Mouse (Mus musculus): ENCODE measurements around the gene Hexb. TPM values are rescaled to one million over a fixed set of nuclear protein-coding genes. Genes with fewer than 3 reads are reported as not detected.

The Hexb gene
- total RNA-seq, 1 experiment, result 82.5 TPM

GRCm38 (mm10) chr13:97244712-97245105 is 46.6 kb upstream of the Hexb start:
- Histone ChIP-seq H3K4me3 (ENCODE audit: insufficient read depth in 1 of 2, low read depth in 1 of 2, low read length in 2 of 2, poor library complexity in 1 of 2, severe bottlenecking in 1 of 2) (peak overlapping the region in 1 of 2 experiments; percentile 7; a peak in 2 of 4 replicates), H3K36me3 (ENCODE audit: control insufficient read depth, insufficient read depth, low read length, poor library complexity, severe bottlenecking) (peaks cover 48% of the 10 kb centered on the region), H3K9me3 (ENCODE audit: control insufficient read depth, insufficient read depth, low read depth, low read length) (no peaks in the 10 kb centered on the region), H3K27ac (ENCODE audit: insufficient read depth, low read depth, low read length, poor library complexity, severe bottlenecking) (no peak overlapping the region), H3K4me1 (ENCODE audit: control insufficient read depth in 2 of 2, insufficient read depth in 2 of 2, low read length in 2 of 2, poor library complexity in 1 of 2) (peaks cover 4 to 39% of the 10 kb centered on the region in 2 experiments; a peak in 3 of 4 replicates), H3K9ac (ENCODE audit: insufficient read depth, low read depth, low read length, poor library complexity, severe bottlenecking) (no peak overlapping the region; the same call in 1 of the 2 replicates)
- TF ChIP-seq ZC3H11A (IDR thresholded peaks at IDR 0.05; ENCODE audit: borderline replicate concordance, low read depth, low read length) (no peak), CHD2 (IDR thresholded peaks at IDR 0.05; ENCODE audit: low read depth, low read length) (no peak), HCFC1 (IDR thresholded peaks at IDR 0.05; ENCODE audit: borderline replicate concordance, insufficient read depth, low read length) (no peak), MAFK (IDR thresholded peaks at IDR 0.05; ENCODE audit: insufficient read depth, low read depth, low read length) (no peak), ZNF384 (IDR thresholded peaks at IDR 0.05; ENCODE audit: low read depth, low read length) (no peak)
- in situ Hi-C loops (cut with MboI; ENCODE audit: low sequenced_read_pairs in 2 of 2, unreplicated experiment in 2 of 2), result loop anchor here in 1 of 2 experiments (25.0 kb wide), 2 partner anchors 243 to 368 kb away; no protein-coding TSS in a partner anchor
- no peak for DNase-seq (ENCODE audit: low read depth, low spot score)

GRCm38 (mm10) chr13:97243962-97244711 is 46.0 kb upstream of the Hexb start:
- Histone ChIP-seq H3K4me1 (ENCODE audit: control insufficient read depth in 2 of 2, insufficient read depth in 2 of 2, low read length in 2 of 2, poor library complexity in 1 of 2) (peaks cover 4 to 36% of the 10 kb centered on the region in 2 experiments; a peak in 3 of 4 replicates), H3K4me3 (ENCODE audit: insufficient read depth in 1 of 2, low read depth in 1 of 2, low read length in 2 of 2, poor library complexity in 1 of 2, severe bottlenecking in 1 of 2) (peak overlapping the region; percentile 11 to 88; a peak in 3 of 4 replicates), H3K27ac (ENCODE audit: insufficient read depth, low read depth, low read length, poor library complexity, severe bottlenecking) (no peak overlapping the region), H3K9me3 (ENCODE audit: control insufficient read depth, insufficient read depth, low read depth, low read length) (no peaks in the 10 kb centered on the region), H3K36me3 (ENCODE audit: control insufficient read depth, insufficient read depth, low read length, poor library complexity, severe bottlenecking) (peaks cover 44% of the 10 kb centered on the region), H3K9ac (ENCODE audit: insufficient read depth, low read depth, low read length, poor library complexity, severe bottlenecking) (no peak overlapping the region; the same call in 1 of the 2 replicates)
- DNase-seq (ENCODE audit: low read depth, low spot score), result no peak
- in situ Hi-C loops (cut with MboI; ENCODE audit: low sequenced_read_pairs in 2 of 2, unreplicated experiment in 2 of 2), result loop anchor here in 1 of 2 experiments (25.0 kb wide), 2 partner anchors 243 to 368 kb away; no protein-coding TSS in a partner anchor
- TF ChIP-seq MAFK (IDR thresholded peaks at IDR 0.05; ENCODE audit: insufficient read depth, low read depth, low read length) (no peak), CHD2 (IDR thresholded peaks at IDR 0.05; ENCODE audit: low read depth, low read length) (no peak), HCFC1 (IDR thresholded peaks at IDR 0.05; ENCODE audit: borderline replicate concordance, insufficient read depth, low read length) (no peak), ZC3H11A (IDR thresholded peaks at IDR 0.05; ENCODE audit: borderline replicate concordance, low read depth, low read length) (no peak), ZNF384 (IDR thresholded peaks at IDR 0.05; ENCODE audit: low read depth, low read length) (no peak)

GRCm38 (mm10) chr13:97242716-97243115 is 44.6 kb upstream of the Hexb start:
- Histone ChIP-seq H3K27ac (ENCODE audit: insufficient read depth, low read depth, low read length, poor library complexity, severe bottlenecking) (no peak overlapping the region), H3K9me3 (ENCODE audit: control insufficient read depth, insufficient read depth, low read depth, low read length) (no peaks in the 10 kb centered on the region), H3K9ac (ENCODE audit: insufficient read depth, low read depth, low read length, poor library complexity, severe bottlenecking) (peak overlapping the region; percentile 73), H3K36me3 (ENCODE audit: control insufficient read depth, insufficient read depth, low read length, poor library complexity, severe bottlenecking) (peaks cover 29% of the 10 kb centered on the region), H3K4me1 (ENCODE audit: control insufficient read depth in 2 of 2, insufficient read depth in 2 of 2, low read length in 2 of 2, poor library complexity in 1 of 2) (peaks cover 7 to 30% of the 10 kb centered on the region in 2 experiments; a peak in 3 of 4 replicates), H3K4me3 (ENCODE audit: insufficient read depth in 1 of 2, low read depth in 1 of 2, low read length in 2 of 2, poor library complexity in 1 of 2, severe bottlenecking in 1 of 2) (peak overlapping the region; percentile 61 to 88)
- in situ Hi-C loops (cut with MboI; ENCODE audit: low sequenced_read_pairs in 2 of 2, unreplicated experiment in 2 of 2), result loop anchor here in 1 of 2 experiments (25.0 kb wide), 2 partner anchors 245 to 370 kb away; no protein-coding TSS in a partner anchor
- no peak for DNase-seq (ENCODE audit: low read depth, low spot score)
- TF ChIP-seq HCFC1 (IDR thresholded peaks at IDR 0.05; ENCODE audit: borderline replicate concordance, insufficient read depth, low read length), result no peak
- TF ChIP-seq CHD2 (IDR thresholded peaks at IDR 0.05; ENCODE audit: low read depth, low read length), result no peak

GRCm38 (mm10) chr13:97241787-97242280 is 43.7 kb upstream of the Hexb start:
- Histone ChIP-seq H3K9me3 (ENCODE audit: control insufficient read depth, insufficient read depth, low read depth, low read length) (no peaks in the 10 kb centered on the region), H3K4me3 (ENCODE audit: insufficient read depth in 1 of 2, low read depth in 1 of 2, low read length in 2 of 2, poor library complexity in 1 of 2, severe bottlenecking in 1 of 2) (peak overlapping the region; percentile 88 to 96), H3K4me1 (ENCODE audit: control insufficient read depth in 2 of 2, insufficient read depth in 2 of 2, low read length in 2 of 2, poor library complexity in 1 of 2) (peaks cover 6 to 28% of the 10 kb centered on the region in 2 experiments; a peak in 3 of 4 replicates), H3K9ac (ENCODE audit: insufficient read depth, low read depth, low read length, poor library complexity, severe bottlenecking) (peak overlapping the region; percentile 94), H3K27ac (ENCODE audit: insufficient read depth, low read depth, low read length, poor library complexity, severe bottlenecking) (peak overlapping the region; percentile 84), H3K36me3 (ENCODE audit: control insufficient read depth, insufficient read depth, low read length, poor library complexity, severe bottlenecking) (peaks cover 23% of the 10 kb centered on the region)
- TF ChIP-seq MAFK (IDR thresholded peaks at IDR 0.05; ENCODE audit: insufficient read depth, low read depth, low read length), result no peak
- no peak for TF ChIP-seq CHD2 (IDR thresholded peaks at IDR 0.05; ENCODE audit: low read depth, low read length)
- TF ChIP-seq ZC3H11A (IDR thresholded peaks at IDR 0.05; ENCODE audit: borderline replicate concordance, low read depth, low read length), result no peak
- TF ChIP-seq HCFC1 (IDR thresholded peaks at IDR 0.05; ENCODE audit: borderline replicate concordance, insufficient read depth, low read length), result no peak
- TF ChIP-seq ZNF384 (IDR thresholded peaks at IDR 0.05; ENCODE audit: low read depth, low read length), result no peak
- DNase-seq (ENCODE audit: low read depth, low spot score), result no peak
- in situ Hi-C loops (cut with MboI; ENCODE audit: low sequenced_read_pairs in 2 of 2, unreplicated experiment in 2 of 2), result loop anchor here in 1 of 2 experiments (25.0 kb wide), 2 partner anchors 245 to 370 kb away; no protein-coding TSS in a partner anchor
